Mouse (Mus musculus) CH12.LX (cell line): Measurements from ENCODE around the gene Kcne3. TPM values are rescaled to one million over a fixed set of nuclear protein-coding genes. Genes with fewer than 3 reads are reported as not detected.
A peak's percentile ranks its signal among the peaks of the same experiment; 100 is the strongest.

ENCODE experiments used
- DNase-seq: peaks from one replicate; pipeline ENCODE4 v3.0.0-alpha.2; 2013; ENCODE audit errors: extremely low read depth
- H3K27ac ChIP-seq: 2 replicates; pipeline ENCODE4 v1.5.1; 2012; ENCODE audit warnings: low read depth, mild to moderate bottlenecking, control low read depth, moderate library complexity; ENCODE audit not compliant: insufficient read depth
- H3K27me3 ChIP-seq: replicated peaks from 2 replicates; pipeline ENCODE3; 2012; ENCODE audit warnings: inconsistent platforms
- H3K36me3 ChIP-seq, 2 experiments: replicated peaks in 1 of 2; 2 replicates each; pipeline versions ENCODE3 to v1.6.1; 2012; ENCODE audit warnings: inconsistent platforms in 1 of 2, low read length in 1 of 2, mild to moderate bottlenecking in 1 of 2, mixed read lengths in 1 of 2, moderate library complexity in 1 of 2; ENCODE audit not compliant: control insufficient read depth in 1 of 2, insufficient read depth in 1 of 2
- H3K4me1 ChIP-seq, 2 experiments: 2 replicates each; pipeline ENCODE4 v1.6.1; 2012; ENCODE audit warnings: inconsistent platforms in 1 of 2, moderate library complexity in 1 of 2; ENCODE audit not compliant: insufficient read depth in 2 of 2, control insufficient read depth in 1 of 2
- H3K4me2 ChIP-seq: 2 replicates; pipeline ENCODE4 v1.6.1; 2012; ENCODE audit warnings: low read depth, mild to moderate bottlenecking, control low read depth; ENCODE audit not compliant: poor library complexity, insufficient read depth, severe bottlenecking
- H3K4me3 ChIP-seq, 3 experiments: fragments of 150-350 bp in 1 of 3; sonication (generic) in 1 of 3; replicated peaks in 1 of 3; 2 replicates each; pipeline versions ENCODE3 to v1.5.1; 2011 to 2012; ENCODE audit warnings: low read depth in 2 of 3, low read length in 2 of 3, mild to moderate bottlenecking in 2 of 3, moderate library complexity in 2 of 3, control low read depth in 1 of 3, improper control_type of control experiment in 1 of 3, inconsistent platforms in 1 of 3, mixed read lengths in 1 of 3; ENCODE audit not compliant: poor library complexity in 1 of 3
- H3K79me2 ChIP-seq: replicated peaks from 2 replicates; pipeline ENCODE4 v1.6.1; 2012; ENCODE audit warnings: mild to moderate bottlenecking, moderate library complexity; ENCODE audit not compliant: control insufficient read depth, poor library complexity, insufficient read depth, severe bottlenecking; ENCODE audit errors: extremely low read depth
- H3K9ac ChIP-seq: 2 replicates; pipeline ENCODE4 v1.6.1; 2012; ENCODE audit warnings: low read depth, mild to moderate bottlenecking, control low read depth, moderate library complexity; ENCODE audit not compliant: insufficient read depth
- H3K9me3 ChIP-seq: replicated peaks from 2 replicates; pipeline ENCODE3; 2012; ENCODE audit warnings: low read length, inconsistent platforms, mixed read lengths
- BHLHE40 ChIP-seq: IDR thresholded peaks from 2 replicates; pipeline ENCODE4 v1.6.1; 2011; ENCODE audit warnings: mild to moderate bottlenecking, low read depth, low read length, improper control_type of control experiment
- CHD2 ChIP-seq: IDR thresholded peaks from 2 replicates; pipeline ENCODE4 v1.6.1; 2011; ENCODE audit warnings: low read length, improper control_type of control experiment
- CTCF ChIP-seq, 2 experiments: IDR thresholded peaks in 1 of 2; conservative IDR thresholded peaks in 1 of 2; 2 replicates each; pipeline ENCODE4 v1.5.1; 2011 to 2012; ENCODE audit warnings: low read depth in 2 of 2, low read length in 2 of 2, improper control_type of control experiment in 1 of 2, inconsistent platforms in 1 of 2, mild to moderate bottlenecking in 1 of 2, moderate library complexity in 1 of 2
- EP300 ChIP-seq: IDR thresholded peaks from 2 replicates; pipeline ENCODE4 v1.6.1; 2011; ENCODE audit warnings: low read length, improper control_type of control experiment
- GABPA ChIP-seq: IDR thresholded peaks from 2 replicates; pipeline ENCODE4 v1.6.1; 2012; ENCODE audit warnings: low read depth, low read length, improper control_type of control experiment, inconsistent platforms; ENCODE audit not compliant: insufficient replicate concordance
- HCFC1 ChIP-seq: IDR thresholded peaks from 2 replicates; pipeline ENCODE4 v1.6.1; 2012; ENCODE audit warnings: low read depth, mild to moderate bottlenecking, inconsistent platforms, low read length, improper control_type of control experiment
- JUN ChIP-seq: IDR thresholded peaks from 2 replicates; pipeline ENCODE4 v1.6.1; 2011; ENCODE audit warnings: low read depth, mild to moderate bottlenecking, low read length, improper control_type of control experiment, moderate library complexity; ENCODE audit not compliant: insufficient read depth
- KAT2A ChIP-seq: IDR thresholded peaks from 2 replicates; pipeline ENCODE4 v1.6.1; 2012; ENCODE audit warnings: low read length, improper control_type of control experiment, inconsistent platforms; ENCODE audit not compliant: insufficient replicate concordance
- MAX ChIP-seq: IDR thresholded peaks from 2 replicates; pipeline ENCODE4 v1.6.1; 2011; ENCODE audit warnings: low read length, improper control_type of control experiment
- MEF2A ChIP-seq: IDR thresholded peaks from 2 replicates; pipeline ENCODE4 v1.6.1; 2014; ENCODE audit warnings: low read depth, mild to moderate bottlenecking, inconsistent platforms, low read length, improper control_type of control experiment, borderline replicate concordance
- NELFE ChIP-seq: IDR thresholded peaks from 2 replicates; pipeline ENCODE4 v1.6.1; 2011; ENCODE audit warnings: low read depth, low read length, improper control_type of control experiment
- PAX5 ChIP-seq: IDR thresholded peaks from 2 replicates; pipeline ENCODE4 v1.6.1; 2012; ENCODE audit warnings: low read length, inconsistent platforms, mixed read lengths
- POLR2A ChIP-seq: IDR thresholded peaks from 2 replicates; pipeline ENCODE4 v1.6.1; 2011; ENCODE audit warnings: low read depth, mild to moderate bottlenecking, improper control_type of control experiment, low read length
- POLR2AphosphoS2 ChIP-seq: IDR thresholded peaks from 2 replicates; pipeline ENCODE4 v1.6.1; 2011; ENCODE audit warnings: low read depth, low read length, improper control_type of control experiment
- RAD21 ChIP-seq: IDR thresholded peaks from 2 replicates; pipeline ENCODE4 v1.6.1; 2011; ENCODE audit warnings: low read depth, mild to moderate bottlenecking, low read length, improper control_type of control experiment, moderate library complexity
- RCOR1 ChIP-seq: conservative IDR thresholded peaks from 2 replicates; pipeline ENCODE4 v1.6.1; 2012; ENCODE audit warnings: low read depth, mild to moderate bottlenecking, inconsistent platforms, low read length, improper control_type of control experiment
- SIN3A ChIP-seq: IDR thresholded peaks from 2 replicates; pipeline ENCODE4 v1.6.1; 2012; ENCODE audit warnings: low read length, improper control_type of control experiment, inconsistent platforms
- SMC3 ChIP-seq: IDR thresholded peaks from 2 replicates; pipeline ENCODE4 v1.6.1; 2011; ENCODE audit warnings: low read depth, low read length, improper control_type of control experiment
- TBP ChIP-seq: conservative IDR thresholded peaks from 2 replicates; pipeline ENCODE4 v1.6.1; 2011; ENCODE audit warnings: low read depth, low read length, improper control_type of control experiment
- TCF12 ChIP-seq: IDR thresholded peaks from 2 replicates; pipeline ENCODE4 v1.6.1; 2014; ENCODE audit warnings: low read depth, mild to moderate bottlenecking, inconsistent platforms, low read length, improper control_type of control experiment
- USF1 ChIP-seq: IDR thresholded peaks from 2 replicates; pipeline ENCODE4 v1.6.1; 2014; ENCODE audit warnings: low read depth, mild to moderate bottlenecking, inconsistent platforms, low read length, improper control_type of control experiment
- ZC3H11A ChIP-seq: IDR thresholded peaks from 2 replicates; pipeline ENCODE4 v1.6.1; 2012; ENCODE audit warnings: low read depth, mild to moderate bottlenecking, inconsistent platforms, low read length, improper control_type of control experiment
- ZKSCAN1 ChIP-seq: IDR thresholded peaks from 2 replicates; pipeline ENCODE4 v1.6.1; 2012; ENCODE audit warnings: low read depth, inconsistent platforms, low read length, improper control_type of control experiment, borderline replicate concordance
- ZMIZ1 ChIP-seq: IDR thresholded peaks from 2 replicates; pipeline ENCODE4 v1.6.1; 2012; ENCODE audit warnings: low read depth, mild to moderate bottlenecking, inconsistent platforms, low read length, improper control_type of control experiment
- dilution Hi-C: fragments of 300-500 bp; cut with MboI; formaldehyde crosslinking; loops from 2 replicates; pipeline ENCODE4 v1.14.3; 2020; ENCODE audit warnings: low sequenced_read_pairs; ENCODE audit not compliant: extremely low pct_unique_long_range_greater_than_20kb, extremely low pct_ligation_motif_present
- in situ Hi-C: fragments of 300-500 bp; cut with MboI; formaldehyde crosslinking; loops from 3 replicates; pipeline ENCODE4 v1.14.3; 2019; ENCODE audit warnings: low sequenced_read_pairs, low pct_ligation_motif_present, low pct_unique_long_range_greater_than_20kb, mixed read lengths
- polyA plus RNA-seq: library from polyadenylated mRNA; unstranded; fragments of >175 nt; gene quantifications from 2 replicates; pipeline ENCODE4 v1.2.1, GENCODE M21; 2012; ENCODE audit warnings: low read depth; ENCODE audit not compliant: insufficient read length
- total RNA-seq, 2 experiments: library from RNA; depleted of rRNA; stranded (reverse); fragments of 300-350 nt in 1 of 2; fragments of >200 nt in 1 of 2; gene quantifications; 2 replicates each; pipeline ENCODE4 v1.2.3; 2012 to 2014

Kcne3 gene
- total and polyA plus RNA-seq, 3 experiments, result not detected

- H3K9me3 ChIP-seq, result no peaks in the 10 kb centered on the region
- no peak overlapping the region for H3K9ac ChIP-seq
- H3K27ac ChIP-seq, result no peak overlapping the region
- dilution Hi-C loops, result no loop called here
- H3K4me2 ChIP-seq, result no peak overlapping the region
- DNase-seq, result no peak
- no peak overlapping the region for H3K4me3 ChIP-seq
- no peak for TF ChIP-seq EP300
- TF ChIP-seq USF1, result no peak
- TF ChIP-seq PAX5, result no peak
- TF ChIP-seq KAT2A, result no peak
- TF ChIP-seq NELFE, result no peak
- peaks cover 3% of the 10 kb centered on the region for H3K27me3 ChIP-seq
- H3K79me2 ChIP-seq, result no peaks in the 10 kb centered on the region
- no peaks in the 10 kb centered on the region for H3K36me3 ChIP-seq
- peaks cover 0 to 9% of the 10 kb centered on the region in 2 experiments; a peak in 2 of 4 replicates for H3K4me1 ChIP-seq
- in situ Hi-C loops, result no loop called here
These were observed 25.7 kb upstream of the Kcne3 start for GRCm38 (mm10) chr7:100150626-100151025.

- peaks cover 7 to 10% of the 10 kb centered on the region in 2 experiments for H3K4me1 ChIP-seq
- no peaks in the 10 kb centered on the region for H3K79me2 ChIP-seq
- H3K9ac ChIP-seq, result no peak overlapping the region
- H3K27ac ChIP-seq, result no peak overlapping the region
- TF ChIP-seq RCOR1 (no peak), KAT2A (no peak), ZKSCAN1 (no peak), BHLHE40 (no peak)
- no peak for DNase-seq
- H3K9me3 ChIP-seq, result no peaks in the 10 kb centered on the region
- H3K4me2 ChIP-seq, result no peak overlapping the region
- in situ Hi-C loops, result no loop called here
- no peaks in the 10 kb centered on the region for H3K27me3 ChIP-seq
- H3K4me3 ChIP-seq, result no peak overlapping the region
- dilution Hi-C loops, result no loop called here
- peaks cover 0 to 3% of the 10 kb centered on the region in 2 experiments for H3K36me3 ChIP-seq
These were observed 18.6 kb upstream of the Kcne3 start for GRCm38 (mm10) chr7:100157669-100158068.

GRCm38 (mm10) chr7:100159105-100159841, 17.0 kb upstream of the Kcne3 start, which contains the start of gene Lipt2:
Gene Lipt2, plus strand, starts transcription at chr7:100159277.
- in situ Hi-C loops, result no loop called here
- peak within 1 kb of the TSS; percentile 77 for H3K4me2 ChIP-seq
- no peaks in the 10 kb centered on the region for H3K9me3 ChIP-seq
- H3K36me3 ChIP-seq, result peaks cover 0 to 3% of the 10 kb centered on the region in 2 experiments
- H3K4me3 ChIP-seq, result peak within 1 kb of the TSS; percentile 64 to 93 (median 89)
- H3K9ac ChIP-seq, result peak within 1 kb of the TSS; percentile 94
- DNase-seq, result peak; percentile 81
- peaks cover 7% of the 10 kb centered on the region in 2 experiments for H3K4me1 ChIP-seq
- H3K27me3 ChIP-seq, result no peaks in the 10 kb centered on the region
- dilution Hi-C loops, result no loop called here
- H3K27ac ChIP-seq, result peak within 1 kb of the TSS; percentile 77
- H3K79me2 ChIP-seq, result no peaks in the 10 kb centered on the region
- TF ChIP-seq JUN (no peak), PAX5 (no peak), CTCF (conservative IDR thresholded peaks at IDR 0.05 in 1 of 2, IDR thresholded peaks at IDR 0.05 in 1 of 2; ENCODE audit: low read depth in 2 of 2, low read length in 2 of 2) (peak in 1 of 2 experiments; percentile 61; a peak in 2 of 4 replicates), MEF2A (peak; percentile 4; the same call in 1 of the 2 replicates), TCF12 (0 out of 2 replicates have a peak, but pooled peaks have one; percentile 60), HCFC1 (peak; percentile 52; the same call in 1 of the 2 replicates), RAD21 (no peak; the same call in none of the 2 replicates), EP300 (no peak), MAX (peak; percentile 58), GABPA (no peak), BHLHE40 (peak; percentile 53), CHD2 (no peak), SIN3A (peak; percentile 13), POLR2AphosphoS2 (0 out of 2 replicates have a peak, but pooled peaks have one; percentile 59), ZMIZ1 (peak; percentile 60; the same call in 1 of the 2 replicates), SMC3 (peak; percentile 12; the same call in 1 of the 2 replicates), ZKSCAN1 (no peak), ZC3H11A (no peak), USF1 (peak; percentile 78), TBP (no peak), POLR2A (peak; percentile 86)
